Mouse (Mus musculus): ENCODE measurements at regions not wholly inside any gene's neighbourhood (a gene's known extent, or its start where the extent isn't known, plus 50 kb on each side); places are given as distances from the start of the nearest gene placed in this dataset.
A peak's percentile ranks its signal among the peaks of the same experiment; 100 is the strongest.

DNA sequence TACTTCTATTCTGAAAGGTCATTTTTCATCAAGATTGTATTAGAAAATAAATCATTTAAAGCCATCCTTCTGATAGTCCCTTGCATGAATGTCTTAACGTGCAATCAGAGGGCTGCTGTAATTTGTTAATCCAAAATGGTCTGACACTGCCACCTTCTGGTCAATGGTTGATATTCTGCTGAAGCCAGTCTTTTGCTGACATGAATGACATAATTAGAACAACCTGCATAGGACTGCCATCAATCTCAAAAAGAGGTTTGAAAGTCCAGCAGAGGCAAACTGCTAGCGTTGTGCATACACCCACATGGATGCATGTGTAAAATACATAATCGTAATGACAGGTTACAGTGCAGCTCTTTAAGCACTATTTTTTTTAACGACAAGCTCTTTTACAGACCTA is 68.1 kb upstream of the Tyrp1 start:
- DNase-seq = peak; percentile 20
- peak; percentile 69 for TF ChIP-seq CTCF (IDR thresholded peaks at IDR 0.05; ENCODE audit: low read depth)
- no peak for TF ChIP-seq EP300 (IDR thresholded peaks at IDR 0.05; ENCODE audit: low read depth)
- Histone ChIP-seq H3K9ac (replicated peaks) (no peak overlapping the region), H3K9me3 (ENCODE audit: low read length) (no peaks in the 10 kb centered on the region), H3K4me2 (ENCODE audit: low read depth, low read length) (no peak overlapping the region), H3K4me3 (ENCODE audit: low read depth, low read length) (no peak overlapping the region), H3K27me3 (ENCODE audit: insufficient read depth, low read length) (no peaks in the 10 kb centered on the region), H3K4me1 (ENCODE audit: insufficient read depth) (no peaks in the 10 kb centered on the region), H3K27ac (ENCODE audit: low read depth) (no peak overlapping the region), H3K36me3 (replicated peaks; ENCODE audit: insufficient read depth, low read length) (no peaks in the 10 kb centered on the region)
- ATAC-seq = no peak
- WGBS (ENCODE audit: insufficient replicate concordance) = 38% methylated on average over 4 of the region's 4 CpGs

GRCm38 (mm10) chr4:80767447-80767846 is 66.5 kb upstream of the Tyrp1 start:
- TF ChIP-seq CTCF (IDR thresholded peaks at IDR 0.05; ENCODE audit: low read depth) = no peak
- TF ChIP-seq EP300 (IDR thresholded peaks at IDR 0.05; ENCODE audit: low read depth) = no peak
- Histone ChIP-seq H3K4me2 (ENCODE audit: low read depth, low read length) (no peak overlapping the region), H3K9me3 (ENCODE audit: low read length) (no peaks in the 10 kb centered on the region), H3K36me3 (replicated peaks; ENCODE audit: insufficient read depth, low read length) (no peaks in the 10 kb centered on the region), H3K27me3 (ENCODE audit: insufficient read depth, low read length) (no peaks in the 10 kb centered on the region), H3K4me3 (ENCODE audit: low read depth, low read length) (no peak overlapping the region), H3K27ac (ENCODE audit: low read depth) (no peak overlapping the region), H3K4me1 (ENCODE audit: insufficient read depth) (no peaks in the 10 kb centered on the region), H3K9ac (replicated peaks) (no peak overlapping the region)
- ATAC-seq = no peak
- no peak for DNase-seq
- 62% methylated on average over 5 of the region's 5 CpGs for WGBS (ENCODE audit: insufficient replicate concordance)
